In genomic region chr17:63242761-63243160, GRCm38 (mm10) we compare ENCODE assay signal across 20 mouse cellular contexts.
DNase-seq lines count a peak whose midpoint lies in the region; ATAC-seq and TF ChIP-seq lines count a peak whose summit lies in the region.
"Had no signal": no experiment of that assay in that cellular context is flagged by ENCODE, and none has a peak within 500 bp of the region (broad histone marks: within the 10 kb centered on the region; RNA-seq: fewer than 3 reads in every experiment).

No protein-coding gene starts in this region.

- TF ChIP-seq CTCF in intestine, postnatal 0 days (IDR thresholded peaks at IDR 0.05; ENCODE audit: low read depth), result no peak

- H3K27me3 ChIP-seq in embryonic facial prominence, embryonic 11.5 days (ENCODE audit: control insufficient read depth, insufficient read depth, low read length), result no peaks in the 10 kb centered on the region
- no peaks in the 10 kb centered on the region for H3K27me3 ChIP-seq in embryonic facial prominence, embryonic 10.5 days (replicated peaks; ENCODE audit: low read depth, poor library complexity, severe bottlenecking)
- H3K27me3 ChIP-seq in intestine, embryonic 14.5 days (replicated peaks; ENCODE audit: control insufficient read depth, insufficient read depth, low read length), result no peaks in the 10 kb centered on the region
- H3K27me3 ChIP-seq in intestine, postnatal 0 days (replicated peaks; ENCODE audit: control insufficient read depth, insufficient read depth, low read length), result no peaks in the 10 kb centered on the region
- no peaks in the 10 kb centered on the region for H3K27me3 ChIP-seq in midbrain, embryonic 12.5 days
- no peaks in the 10 kb centered on the region for H3K27me3 ChIP-seq in midbrain, embryonic 15.5 days (replicated peaks)
- H3K27me3 ChIP-seq: Patski had no signal

- no peaks in the 10 kb centered on the region for H3K9me3 ChIP-seq in embryonic facial prominence, embryonic 11.5 days (replicated peaks; ENCODE audit: control insufficient read depth, low read length)
- H3K9me3 ChIP-seq in embryonic facial prominence, embryonic 10.5 days, result no peaks in the 10 kb centered on the region
- H3K9me3 ChIP-seq in intestine, embryonic 14.5 days (ENCODE audit: control insufficient read depth, low read length), result no peaks in the 10 kb centered on the region
- no peaks in the 10 kb centered on the region for H3K9me3 ChIP-seq in intestine, postnatal 0 days (ENCODE audit: control insufficient read depth)
- H3K9me3 ChIP-seq in midbrain, embryonic 12.5 days, result no peaks in the 10 kb centered on the region
- H3K9me3 ChIP-seq in midbrain, embryonic 15.5 days, result no peaks in the 10 kb centered on the region
- H3K9me3 ChIP-seq in ES-E14 (ENCODE audit: control insufficient read depth, insufficient read depth, low read depth, low read length), result peaks cover 2% of the 10 kb centered on the region; the same call in 1 of the 2 replicates

- in situ Hi-C loops in ES-E14 (cut with MboI; ENCODE audit: low sequenced_read_pairs in 2 of 2, unreplicated experiment in 2 of 2), result no loop called here

- no peak overlapping the region for H3K4me3 ChIP-seq in embryonic facial prominence, embryonic 11.5 days (ENCODE audit: low read depth, low read length)
- H3K4me3 ChIP-seq in embryonic facial prominence, embryonic 10.5 days, result no peak overlapping the region
- no peak overlapping the region for H3K4me3 ChIP-seq in intestine, embryonic 14.5 days (ENCODE audit: low read depth, low read length)
- H3K4me3 ChIP-seq in intestine, postnatal 0 days (ENCODE audit: low read depth, low read length), result no peak overlapping the region
- H3K4me3 ChIP-seq in midbrain, embryonic 12.5 days, result no peak overlapping the region
- H3K4me3 ChIP-seq in midbrain, embryonic 15.5 days, result no peak overlapping the region
- no peak overlapping the region for H3K4me3 ChIP-seq in ES-E14 (ENCODE audit: insufficient read depth in 1 of 2, low read depth in 1 of 2, low read length in 2 of 2, poor library complexity in 1 of 2, severe bottlenecking in 1 of 2)
- H3K4me3 ChIP-seq: erythroblast, embryonic 14.5 days; left cerebral cortex, adult 2 months had no signal

- no peak overlapping the region for H3K4me2 ChIP-seq in embryonic facial prominence, embryonic 11.5 days (ENCODE audit: low read depth, low read length)
- H3K4me2 ChIP-seq in intestine, embryonic 14.5 days (ENCODE audit: low read length), result no peak overlapping the region
- no peak overlapping the region for H3K4me2 ChIP-seq in intestine, postnatal 0 days (replicated peaks; ENCODE audit: low read depth)
- no peak overlapping the region for H3K4me2 ChIP-seq in midbrain, embryonic 12.5 days (replicated peaks)
- no peak overlapping the region for H3K4me2 ChIP-seq in midbrain, embryonic 15.5 days
- H3K4me2 ChIP-seq: heart, embryonic 11.5 days had no signal

- no peak overlapping the region for H3K9ac ChIP-seq in embryonic facial prominence, embryonic 11.5 days (replicated peaks; ENCODE audit: low read length)
- no peak overlapping the region for H3K9ac ChIP-seq in intestine, embryonic 14.5 days (ENCODE audit: low read length)
- H3K9ac ChIP-seq in intestine, postnatal 0 days (ENCODE audit: low read depth, low read length), result no peak overlapping the region
- no peak overlapping the region for H3K9ac ChIP-seq in midbrain, embryonic 12.5 days (replicated peaks)
- no peak overlapping the region for H3K9ac ChIP-seq in midbrain, embryonic 15.5 days
- no peak overlapping the region for H3K9ac ChIP-seq in ES-E14 (ENCODE audit: insufficient read depth, low read depth, low read length, poor library complexity, severe bottlenecking)

- no peaks in the 10 kb centered on the region for H3K4me1 ChIP-seq in embryonic facial prominence, embryonic 11.5 days (ENCODE audit: control insufficient read depth, insufficient read depth, low read length)
- no peaks in the 10 kb centered on the region for H3K4me1 ChIP-seq in embryonic facial prominence, embryonic 10.5 days
- 0 out of 2 replicates have a peak, but pooled peaks cover 4% of the 10 kb centered on the region for H3K4me1 ChIP-seq in intestine, embryonic 14.5 days (replicated peaks; ENCODE audit: control insufficient read depth, insufficient read depth, low read length)
- no peaks in the 10 kb centered on the region for H3K4me1 ChIP-seq in intestine, postnatal 0 days (replicated peaks; ENCODE audit: control insufficient read depth, insufficient read depth, low read length)
- H3K4me1 ChIP-seq in midbrain, embryonic 12.5 days, result no peaks in the 10 kb centered on the region
- H3K4me1 ChIP-seq in midbrain, embryonic 15.5 days, result no peaks in the 10 kb centered on the region
- no peaks in the 10 kb centered on the region for H3K4me1 ChIP-seq in ES-E14 (ENCODE audit: control insufficient read depth in 2 of 2, insufficient read depth in 2 of 2, low read length in 2 of 2, poor library complexity in 1 of 2)

- no peak for DNase-seq in embryonic facial prominence, embryonic 11.5 days (ENCODE audit: low spot score)
- no peak for DNase-seq in embryonic facial prominence, embryonic 10.5 days (ENCODE audit: low spot score)
- DNase-seq in intestine, embryonic 14.5 days (ENCODE audit: low spot score), result peak; percentile 42
- no peak for DNase-seq in ES-E14 (ENCODE audit: low read depth, low spot score)
- no peak for DNase-seq in heart, postnatal 36 days
- DNase-seq: adrenal gland, adult 8-10 months; cerebellum, adult 8-10 months; heart, postnatal 14 days; kidney, adult 8-10 months; kidney, postnatal 36 days; left cerebral cortex, postnatal 4 days; lung, postnatal 10 days; right cerebral cortex, postnatal 4 days had no signal

- 94% methylated on average over 3 of the region's 3 CpGs for WGBS in embryonic facial prominence, embryonic 11.5 days
- 92% methylated on average over 3 of the region's 3 CpGs for WGBS in embryonic facial prominence, embryonic 10.5 days
- WGBS in intestine, embryonic 14.5 days, result 94% methylated on average over 3 of the region's 3 CpGs
- WGBS in intestine, postnatal 0 days, result 94% methylated on average over 3 of the region's 3 CpGs
- WGBS in midbrain, embryonic 12.5 days, result 95% methylated on average over 3 of the region's 3 CpGs
- WGBS in midbrain, embryonic 15.5 days, result 97% methylated on average over 3 of the region's 3 CpGs

- no peak overlapping the region for H3K27ac ChIP-seq in embryonic facial prominence, embryonic 11.5 days (replicated peaks; ENCODE audit: low read depth, low read length)
- no peak overlapping the region for H3K27ac ChIP-seq in embryonic facial prominence, embryonic 10.5 days (replicated peaks)
- no peak overlapping the region for H3K27ac ChIP-seq in intestine, embryonic 14.5 days (ENCODE audit: low read depth)
- H3K27ac ChIP-seq in intestine, postnatal 0 days (ENCODE audit: low read depth, low read length), result no peak overlapping the region
- no peak overlapping the region for H3K27ac ChIP-seq in midbrain, embryonic 12.5 days (replicated peaks)
- no peak overlapping the region for H3K27ac ChIP-seq in midbrain, embryonic 15.5 days
- H3K27ac ChIP-seq in ES-E14 (ENCODE audit: insufficient read depth, low read depth, low read length, poor library complexity, severe bottlenecking), result peak overlapping the region; percentile 28; the same call in 1 of the 2 replicates
- H3K27ac ChIP-seq: left cerebral cortex, adult 2 months had no signal

- ATAC-seq in embryonic facial prominence, embryonic 11.5 days (replicated peaks; ENCODE audit: insufficient number of reproducible peaks, low FRiP score, low TSS enrichment, low read depth), result peak; percentile 72; the same call in 1 of the 2 replicates
- no peak; the same call in 1 of the 2 replicates for ATAC-seq in intestine, embryonic 14.5 days (replicated peaks; ENCODE audit: low FRiP score, low TSS enrichment, low read depth)
- ATAC-seq in intestine, postnatal 0 days, result no peak
- ATAC-seq in midbrain, embryonic 12.5 days (ENCODE audit: low FRiP score, low read depth), result peak; percentile 23; the same call in 1 of the 2 replicates
- no peak for ATAC-seq in midbrain, embryonic 15.5 days (replicated peaks)
- ATAC-seq: Patski had no signal

- no peaks in the 10 kb centered on the region for H3K36me3 ChIP-seq in embryonic facial prominence, embryonic 11.5 days (replicated peaks; ENCODE audit: control insufficient read depth, insufficient read depth, low read depth, low read length)
- H3K36me3 ChIP-seq in embryonic facial prominence, embryonic 10.5 days (replicated peaks), result peaks cover 13% of the 10 kb centered on the region
- no peaks in the 10 kb centered on the region for H3K36me3 ChIP-seq in intestine, embryonic 14.5 days (ENCODE audit: control insufficient read depth, insufficient read depth, low read length)
- H3K36me3 ChIP-seq in intestine, postnatal 0 days (ENCODE audit: control insufficient read depth, insufficient read depth), result no peaks in the 10 kb centered on the region; the same call in 1 of the 2 replicates
- no peaks in the 10 kb centered on the region for H3K36me3 ChIP-seq in midbrain, embryonic 12.5 days
- H3K36me3 ChIP-seq in midbrain, embryonic 15.5 days (replicated peaks), result no peaks in the 10 kb centered on the region
- no peaks in the 10 kb centered on the region for H3K36me3 ChIP-seq in ES-E14 (ENCODE audit: control insufficient read depth, insufficient read depth, low read length, poor library complexity, severe bottlenecking)

- intact Hi-C loops in heart, postnatal 36 days (cut with DNase I), result no loop called here

TF ChIP-seq in ES-E14, 5 proteins besides CTCF, POLR2A, EP300 and RAD21:
- TF ChIP-seq HCFC1 (IDR thresholded peaks at IDR 0.05; ENCODE audit: borderline replicate concordance, insufficient read depth, low read length) (no peak), ZC3H11A (IDR thresholded peaks at IDR 0.05; ENCODE audit: borderline replicate concordance, low read depth, low read length) (no peak), MAFK (IDR thresholded peaks at IDR 0.05; ENCODE audit: insufficient read depth, low read depth, low read length) (no peak), CHD2 (IDR thresholded peaks at IDR 0.05; ENCODE audit: low read depth, low read length) (no peak), ZNF384 (IDR thresholded peaks at IDR 0.05; ENCODE audit: low read depth, low read length) (no peak)

Comparison
In these comparisons a context has a peak if more than half of its experiments do, and no peak if none do; other contexts are left out.
1. ATAC-seq: peak in embryonic facial prominence, embryonic 11.5 days (single experiment) and midbrain, embryonic 12.5 days (single experiment); none in intestine, embryonic 14.5 days (single experiment), intestine, postnatal 0 days (single experiment) and midbrain, embryonic 15.5 days (single experiment).